Mouse (Mus musculus) WW6 (cell line): Measurements from ENCODE around the gene Olfr815.
"Not testable (repeated sequence)": the region's sequence is repeated elsewhere in the genome, so short reads cannot be mapped to it uniquely, and the experiment has no call there.

Experiments
- DNase-seq: peaks from one replicate; pipeline ENCODE4 v3.0.0-alpha.2; 2013; ENCODE audit warnings: low read depth, low spot score

Gene Olfr815

DNA sequence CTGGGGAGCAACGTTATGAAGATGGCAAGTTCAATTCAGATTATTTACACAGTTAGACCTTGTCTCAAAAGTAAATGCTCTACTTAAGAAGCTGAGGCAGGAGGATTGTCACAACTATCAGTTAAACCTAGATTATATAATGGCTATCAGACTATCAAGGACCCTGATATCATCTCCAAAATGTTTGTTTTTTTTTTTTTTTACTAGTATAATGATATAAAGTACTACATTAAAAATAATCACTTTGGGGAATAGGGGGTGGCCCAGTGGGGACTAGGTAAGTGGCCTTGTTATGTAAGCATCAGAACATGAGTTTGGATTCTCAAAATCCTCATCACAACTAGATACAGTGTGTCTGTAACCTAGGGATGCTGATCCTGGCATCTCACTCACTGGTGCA is at the start of gene Olfr815:
Gene Olfr815, minus strand, starts transcription at position 101 of the 400 bp plus-strand sequence.
- DNase-seq, result not testable (repeated sequence)

GRCm38 (mm10) chr10:129949000-129949399 is 43.3 kb upstream of the Olfr815 start, which contains the start of gene Olfr818:
Gene Olfr818, minus strand, starts transcription at chr10:129949100.
- no peak for DNase-seq

DNA sequence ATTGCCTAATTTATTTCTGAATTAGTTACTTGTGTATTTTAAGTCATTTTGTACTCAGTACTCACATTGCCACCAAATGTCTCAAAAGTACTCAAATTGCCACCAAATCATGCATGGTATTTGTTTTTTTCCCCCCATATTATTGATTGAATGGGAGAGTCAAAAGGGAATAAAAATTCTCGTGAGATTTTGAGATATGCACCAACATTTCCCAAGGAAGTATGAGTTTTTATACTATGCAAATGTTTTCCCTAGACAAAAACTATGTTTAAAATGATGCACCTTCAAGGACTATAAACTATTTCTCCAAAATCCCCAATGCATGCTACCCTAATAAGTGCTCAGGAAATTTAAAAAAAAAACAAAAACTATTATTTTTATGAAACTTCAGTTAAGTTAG is 9.8 kb upstream of the Olfr815 start, which contains the start of gene Olfr816:
Gene Olfr816, minus strand, starts transcription at position 101 of the 400 bp plus-strand sequence.
- DNase-seq, result no peak

DNA sequence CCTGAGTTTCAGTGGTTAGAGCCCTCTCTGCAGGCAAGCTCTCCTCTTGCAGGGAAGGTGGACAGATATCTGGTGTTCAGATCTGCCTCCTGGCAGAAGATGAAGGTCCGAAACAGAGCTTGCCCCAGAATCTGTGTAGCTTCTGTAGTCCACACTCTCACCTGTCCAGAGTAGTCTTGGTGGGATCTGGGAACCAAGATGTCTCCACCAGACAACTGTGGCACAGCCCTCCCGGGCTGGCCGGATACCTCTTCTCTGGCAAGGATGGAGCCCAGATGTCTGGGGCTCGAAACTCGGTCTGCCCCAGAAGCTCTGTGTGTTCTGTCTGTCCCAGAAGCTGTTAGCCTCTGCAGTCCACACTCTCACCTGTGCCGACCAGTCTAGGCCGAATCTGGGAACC is 19.7 kb downstream of the Olfr815 start:
- no peak for DNase-seq

DNA sequence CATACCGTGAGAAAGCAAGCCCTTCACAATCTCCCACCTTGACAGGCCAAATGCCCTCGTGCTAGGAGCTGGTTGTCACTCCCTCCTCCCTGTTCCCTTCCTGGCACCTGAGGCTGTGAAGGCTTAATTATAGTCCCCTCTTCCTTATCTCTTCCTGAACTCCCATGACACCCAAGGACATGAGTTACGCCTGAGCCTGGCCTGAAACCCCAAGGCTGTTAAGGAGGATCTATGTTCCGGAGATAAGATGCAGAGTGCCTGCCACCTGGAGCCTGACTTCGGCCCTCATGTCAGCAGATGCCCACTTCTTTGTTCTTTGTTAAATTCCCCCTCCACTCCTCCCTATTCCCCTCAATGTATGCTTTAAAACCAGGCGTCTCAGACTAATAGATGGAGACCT is 20.2 kb downstream of the Olfr815 start:
- not testable (repeated sequence) for DNase-seq

DNA sequence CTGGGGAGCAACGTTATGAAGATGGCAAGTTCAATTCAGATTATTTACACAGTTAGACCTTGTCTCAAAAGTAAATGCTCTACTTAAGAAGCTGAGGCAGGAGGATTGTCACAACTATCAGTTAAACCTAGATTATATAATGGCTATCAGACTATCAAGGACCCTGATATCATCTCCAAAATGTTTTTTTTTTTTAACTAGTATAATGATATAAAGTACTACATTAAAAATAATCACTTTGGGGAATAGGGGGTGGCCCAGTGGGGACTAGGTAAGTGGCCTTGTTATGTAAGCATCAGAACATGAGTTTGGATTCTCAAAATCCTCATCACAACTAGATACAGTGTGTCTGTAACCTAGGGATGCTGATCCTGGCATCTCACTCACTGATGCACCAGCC is 25.9 kb downstream of the Olfr815 start, which contains the start of gene Olfr814:
Gene Olfr814, minus strand, starts transcription at position 101 of the 400 bp plus-strand sequence.
- not testable (repeated sequence) for DNase-seq

DNA sequence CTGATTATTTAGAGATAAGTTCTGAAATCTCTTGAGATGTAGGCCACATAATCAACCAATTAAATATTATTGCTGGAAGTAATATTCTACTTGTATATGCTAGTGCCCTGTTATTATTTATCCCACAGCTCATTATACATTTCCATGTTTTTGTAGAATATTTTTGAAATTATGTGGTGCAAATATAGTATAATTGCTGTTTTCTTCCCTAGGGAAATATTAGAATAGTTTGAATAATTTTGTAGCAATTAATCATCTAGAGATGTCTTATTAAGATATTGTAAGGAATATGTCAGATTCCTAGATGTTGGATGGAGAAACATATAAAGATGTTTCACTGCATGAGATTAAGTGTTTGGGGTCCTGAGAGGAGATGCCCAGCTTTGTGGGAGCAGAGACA is 50.6 kb downstream of the Olfr815 start, which contains the start of gene Olfr813:
Gene Olfr813, plus strand, starts transcription at position 301 of the 400 bp plus-strand sequence.
- no peak for DNase-seq
